Mouse (Mus musculus) cortical plate, adult 2 months (tissue): ENCODE measurements at regions not wholly inside any gene's neighbourhood (a gene's known extent, or its start where the extent isn't known, plus 50 kb on each side); places are given as distances from the start of the nearest gene placed in this dataset.

Source experiments
- CTCF ChIP-seq: fragments of 200-500 bp; IDR thresholded peaks from 2 replicates; pipeline ENCODE4 v1.5.1; 2011; ENCODE audit warnings: mild to moderate bottlenecking, control low read depth, low read length; ENCODE audit not compliant: insufficient read depth; ENCODE audit errors: extremely low read depth
- POLR2A ChIP-seq: fragments of 200-500 bp; IDR thresholded peaks from 2 replicates; pipeline ENCODE4 v1.6.1; 2011; ENCODE audit warnings: mild to moderate bottlenecking, low read length, control low read depth; ENCODE audit not compliant: insufficient read depth; ENCODE audit errors: extremely low read depth

DNA sequence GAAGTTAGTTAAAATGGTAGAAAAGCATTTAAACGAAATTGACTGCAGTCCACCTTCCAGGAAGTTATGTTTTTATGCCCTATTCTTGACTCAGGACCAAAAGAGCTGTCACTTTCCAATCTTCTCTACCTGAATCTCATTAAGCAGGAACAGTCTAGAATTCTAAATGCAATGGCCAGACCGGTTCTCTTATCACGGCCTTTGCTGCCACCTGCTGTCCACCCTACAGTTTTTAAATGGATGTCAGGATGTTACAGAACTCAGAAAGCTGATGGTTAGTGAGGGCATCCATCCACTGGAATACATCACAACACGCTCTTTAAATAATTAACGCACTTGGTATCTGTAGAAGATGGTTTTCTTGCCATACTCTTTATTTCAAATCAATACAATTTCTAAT lies 310.5 kb downstream of the Parp8 start:
- TF ChIP-seq CTCF (peak; percentile 74), POLR2A (no peak)
